Comparison of ENCODE assay signal across 19 mouse cellular contexts in the genomic region with DNA sequence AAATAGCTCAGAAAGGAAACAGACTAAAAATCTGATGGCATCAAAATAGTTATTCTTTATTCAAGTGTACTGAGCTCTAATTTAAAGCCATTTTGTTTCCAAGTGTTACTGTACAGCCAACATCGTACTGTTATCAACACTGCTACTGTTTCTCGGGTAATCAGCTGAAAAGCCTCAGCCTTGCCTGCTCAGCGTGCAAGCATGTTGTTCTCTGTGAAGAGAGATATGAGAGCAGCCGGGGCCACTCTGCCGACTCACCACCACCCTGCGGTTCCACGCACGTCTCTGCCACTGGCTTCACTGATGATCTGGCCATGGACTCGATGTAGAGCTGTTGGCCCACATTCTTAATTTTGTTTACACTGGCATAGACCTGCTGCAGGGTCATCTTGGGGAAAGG. TPM values are rescaled to one million over a fixed set of nuclear protein-coding genes. Genes with fewer than 3 reads are reported as not detected.
"Had no signal": no experiment of that assay in that cellular context is flagged by ENCODE, and none has a peak within 500 bp of the region (broad histone marks: within the 10 kb centered on the region; RNA-seq: fewer than 3 reads in every experiment).

No protein-coding gene starts in this region.

- DNase-seq: kidney, adult 11 months; kidney, postnatal 10 days; kidney, postnatal 4 days; lung, postnatal 14 days; right cerebral cortex, postnatal 14 days; thymus, postnatal 36 days had no signal

- ATAC-seq: inflammation-experienced regulatory T-cells, adult 6 months; midbrain, embryonic 15.5 days had no signal

- H3K4me1 ChIP-seq: limb, embryonic 12.5 days; lung, embryonic 15.5 days; midbrain, embryonic 15.5 days had no signal

- H3K27me3 ChIP-seq: limb, embryonic 12.5 days; lung, embryonic 15.5 days; midbrain, embryonic 15.5 days had no signal

- H3K9ac ChIP-seq: limb, embryonic 12.5 days; lung, embryonic 15.5 days; midbrain, embryonic 15.5 days had no signal

- H3K4me3 ChIP-seq: layer of hippocampus, adult 2 months; limb, embryonic 12.5 days; lung, embryonic 15.5 days; midbrain, embryonic 15.5 days had no signal

- H3K4me2 ChIP-seq: limb, embryonic 12.5 days; lung, embryonic 15.5 days; midbrain, embryonic 11.5 days; midbrain, embryonic 15.5 days had no signal

- H3K9me3 ChIP-seq: limb, embryonic 12.5 days; lung, embryonic 15.5 days; midbrain, embryonic 15.5 days had no signal

- H3K36me3 ChIP-seq: lung, embryonic 15.5 days; midbrain, embryonic 15.5 days had no signal

- H3K27ac ChIP-seq: layer of hippocampus, adult 2 months; limb, embryonic 12.5 days; lung, embryonic 15.5 days; macrophage; midbrain, embryonic 15.5 days had no signal

RNA-seq across cellular contexts. Expression of a gene that starts 27.3 kb away (rescaled TPM):
- total RNA-seq: layer of hippocampus, adult 2 months; layer of hippocampus, postnatal 10 days; left cerebral cortex, postnatal 36 days; liver, adult 2 months had no signal
- polyA plus RNA-seq: inflammation-experienced regulatory T-cells, adult 6 months; kidney, embryonic 14.5 days; limb, embryonic 12.5 days; liver, adult 2 months; lung, embryonic 15.5 days; macrophage; midbrain, embryonic 11.5 days; midbrain, embryonic 15.5 days; small intestine, adult 2 months; stomach, embryonic 16.5 days had no signal
